Mouse (Mus musculus): ENCODE results near the gene Gpx2. TPM values are rescaled to one million over a fixed set of nuclear protein-coding genes. Genes with fewer than 3 reads are reported as not detected.
A peak's percentile ranks its signal among the peaks of the same experiment; 100 is the strongest.

Gene Gpx2
- total RNA-seq (2021): not detected
- long read RNA-seq, experiment 1: 0 reads
- long read RNA-seq, experiment 2: 0 reads

DNA sequence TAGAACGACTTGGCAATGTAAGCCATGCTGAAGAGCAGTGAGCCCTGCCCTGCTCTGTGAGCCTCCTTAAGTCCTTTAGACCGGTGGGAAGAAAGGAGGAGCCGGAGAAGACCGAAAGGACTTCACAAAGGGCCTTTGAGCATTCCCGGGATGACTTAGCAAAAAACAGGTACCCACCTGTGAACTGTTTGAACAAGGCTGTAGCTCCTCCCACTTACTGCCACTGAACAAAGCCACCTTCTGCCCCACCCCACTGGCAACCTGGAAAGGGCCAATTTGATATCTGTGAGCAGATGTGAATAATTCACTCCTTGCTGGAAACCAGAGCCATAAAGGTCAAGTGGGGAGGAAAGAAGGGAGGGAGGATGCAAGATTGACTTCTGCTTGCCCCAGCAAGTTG is at the start of gene Gpx2:
Gene Gpx2 (minus strand): TSS at position 205 of the 400 bp plus-strand sequence.
- intact Hi-C loops (cut with DNase I): no loop called here
- DNase-seq: no peak

DNA sequence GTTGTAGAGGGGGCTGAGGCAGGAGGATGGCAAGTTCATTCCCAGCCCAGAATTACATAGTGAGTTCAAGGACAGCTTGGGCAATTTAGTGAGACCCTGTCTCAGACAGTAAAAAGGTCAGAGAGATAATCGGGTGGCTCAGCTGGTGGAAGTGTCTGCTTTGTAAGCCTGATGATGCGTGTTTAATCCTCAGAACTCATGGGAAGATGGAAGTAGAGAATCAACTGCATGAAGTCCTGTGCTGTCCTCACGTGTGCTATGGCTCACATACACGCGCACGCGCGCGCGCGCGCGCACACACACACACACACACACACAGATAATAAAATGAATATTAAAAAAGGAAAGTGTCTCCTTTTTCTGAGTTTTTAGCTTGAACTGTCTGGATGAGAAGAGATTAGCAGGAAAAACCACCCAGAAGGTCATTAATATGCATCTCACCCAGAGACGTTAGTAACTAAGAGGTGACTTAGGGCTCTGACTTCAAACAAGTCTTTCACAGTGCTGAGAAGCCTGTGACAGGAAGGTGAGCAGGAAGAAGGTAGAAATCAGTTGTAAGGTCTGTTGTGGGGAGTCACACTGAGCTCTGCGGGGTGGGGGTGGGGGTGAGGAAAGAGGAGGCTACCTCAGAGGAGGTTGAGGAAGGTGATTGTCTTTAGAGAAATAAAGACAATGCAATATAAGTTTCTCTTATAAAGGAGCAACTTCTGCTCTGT is 49.1 kb upstream of the Gpx2 start:
- no peak for DNase-seq
- intact Hi-C loops (cut with DNase I): loop anchor here (5.0 kb wide), 1 partner anchor 118 kb away; the partner anchor contains the start of gene Max

DNA sequence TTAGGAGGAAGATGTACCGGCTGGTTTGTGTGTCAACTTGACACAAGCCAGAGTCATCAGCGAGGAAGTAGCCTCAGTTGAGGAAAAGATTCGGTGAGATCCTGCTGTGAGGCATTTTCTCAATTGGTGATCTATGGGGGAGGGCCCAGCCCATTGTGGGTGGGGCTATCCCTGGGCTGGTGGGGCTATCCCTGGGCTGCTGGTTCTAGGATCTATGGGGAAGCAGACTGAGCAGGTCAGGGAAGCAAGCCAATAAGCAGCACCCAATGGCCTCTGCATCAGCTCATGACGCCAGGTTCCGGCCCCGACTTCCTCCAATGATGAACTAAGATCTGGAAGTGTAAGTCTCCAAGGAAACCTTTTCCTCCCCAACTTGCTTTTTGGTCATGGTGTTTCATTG is 44.7 kb upstream of the Gpx2 start:
- DNase-seq: no peak
- intact Hi-C loops (cut with DNase I): loop anchor here (5.0 kb wide), 1 partner anchor 122 kb away; the partner anchor contains the start of gene Max

DNA sequence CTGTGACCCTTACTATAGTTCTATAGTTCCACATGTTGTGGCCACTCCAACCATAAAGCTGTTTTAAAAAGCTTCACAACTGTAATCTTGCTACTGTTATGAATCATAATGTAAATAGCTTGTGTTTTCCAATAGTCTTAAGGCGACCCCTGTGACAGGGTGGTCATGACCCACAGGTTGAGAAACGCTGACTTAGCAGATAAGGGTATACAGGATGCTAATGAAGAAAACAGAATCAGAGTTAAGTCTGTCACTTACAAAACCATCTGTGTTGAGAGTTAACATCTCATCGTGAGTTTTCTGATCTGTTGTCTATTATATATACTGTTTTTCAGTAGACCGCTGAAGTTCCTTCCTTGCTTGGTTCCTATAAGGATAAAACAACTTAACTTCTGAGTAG is 43.9 kb upstream of the Gpx2 start:
- intact Hi-C loops (cut with DNase I): loop anchor here (2.0 kb wide), 1 partner anchor 36 kb away; no protein-coding TSS in a partner anchor
- no peak for DNase-seq

DNA sequence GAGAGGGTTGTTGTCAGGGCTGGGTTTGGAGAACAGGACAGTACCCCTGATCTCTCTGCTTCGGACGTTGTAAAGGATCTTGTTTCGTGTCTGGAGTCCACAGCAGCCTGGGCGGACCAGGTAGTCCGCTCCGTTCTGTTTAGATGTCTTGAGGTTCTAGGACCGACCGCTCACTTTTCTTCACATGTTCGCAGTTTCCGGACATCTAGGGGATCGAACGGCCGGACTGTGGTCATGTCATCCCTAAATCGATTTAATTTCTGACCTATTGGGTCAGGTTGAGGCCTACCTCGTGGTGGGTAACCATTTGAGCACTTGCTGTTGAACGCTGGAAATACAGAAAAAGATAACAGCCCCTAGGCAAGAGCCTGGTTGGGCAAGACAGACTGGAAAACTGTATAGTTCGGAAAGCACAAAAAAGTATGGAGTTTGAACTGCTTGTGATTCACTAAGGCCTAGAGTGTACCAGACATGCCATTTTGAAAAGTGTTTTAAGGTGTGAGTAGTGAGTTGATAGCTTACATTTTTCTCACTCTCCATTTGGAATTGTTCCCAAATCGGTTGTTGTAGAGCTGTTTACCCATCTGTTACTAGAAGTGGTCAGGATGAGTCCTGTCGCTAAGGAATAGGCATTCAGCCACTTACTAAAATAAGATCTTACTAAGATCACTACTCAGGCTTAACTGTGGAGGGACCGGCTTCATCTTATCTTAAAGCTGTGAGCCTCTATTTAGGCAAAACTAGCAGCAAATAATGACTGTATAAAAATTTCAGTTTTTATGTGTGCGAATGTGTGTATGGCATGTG is 42.7 kb upstream of the Gpx2 start:
- intact Hi-C loops (cut with DNase I): loop anchor here (2.0 kb wide), 1 partner anchor 37 kb away; no protein-coding TSS in a partner anchor
- no peak for DNase-seq

DNA sequence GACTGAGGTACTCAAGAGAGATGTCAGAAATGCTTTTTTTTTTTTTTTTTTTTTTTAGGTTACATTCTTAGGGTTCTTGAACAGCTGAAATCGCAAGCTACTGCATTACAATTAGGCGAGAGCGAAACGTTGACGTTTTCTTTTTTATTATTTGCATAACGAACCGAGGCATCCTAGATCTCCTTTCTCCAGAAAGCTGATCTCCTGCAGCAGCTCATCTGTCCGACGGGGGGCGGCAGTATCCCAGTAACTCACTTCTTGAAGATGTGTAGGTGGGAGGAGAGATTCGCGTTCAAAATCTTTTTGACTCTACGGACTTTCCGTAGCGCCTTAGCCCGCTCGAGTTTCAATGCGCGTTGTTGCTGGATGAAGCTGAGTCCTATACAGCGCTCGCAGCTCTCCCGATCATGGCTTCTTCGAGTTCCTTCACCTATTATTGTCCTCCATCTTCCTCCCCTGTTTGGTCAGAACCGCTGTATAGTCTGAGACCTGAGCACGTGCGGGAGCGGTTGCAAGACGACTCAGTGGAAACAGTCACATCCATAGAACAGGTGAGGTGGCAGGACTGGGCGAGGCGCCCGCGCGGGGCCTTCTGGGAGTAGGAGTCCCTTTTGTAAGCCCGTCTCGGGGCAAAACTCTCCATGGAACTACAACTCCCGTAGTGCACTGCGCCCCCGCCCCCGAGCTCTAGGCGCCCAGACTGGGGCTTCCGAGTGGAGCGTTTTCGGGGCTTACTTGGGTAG is 41.9 kb upstream of the Gpx2 start:
- DNase-seq: peak; percentile 98 to 99
- intact Hi-C loops (cut with DNase I): no loop called here

DNA sequence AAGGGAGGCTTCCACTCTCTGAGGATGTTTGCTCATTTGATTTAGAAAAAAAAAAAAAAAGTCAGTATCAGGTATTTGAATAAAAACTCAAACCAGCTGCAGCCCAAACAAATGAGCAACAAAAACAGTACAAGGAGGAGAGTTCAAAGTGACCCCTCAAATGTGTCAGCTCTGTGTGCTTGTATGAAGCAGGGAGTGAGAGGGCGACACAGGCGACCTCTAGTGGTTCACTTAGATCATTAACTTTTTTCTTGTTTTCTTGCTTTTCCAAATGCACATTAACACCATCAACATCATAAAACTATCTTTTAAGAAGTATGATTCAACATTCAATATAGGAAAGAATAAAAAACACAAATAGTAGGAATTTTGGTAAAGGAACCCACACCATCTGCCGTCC is 37.4 kb upstream of the Gpx2 start:
- intact Hi-C loops (cut with DNase I): no loop called here

DNA sequence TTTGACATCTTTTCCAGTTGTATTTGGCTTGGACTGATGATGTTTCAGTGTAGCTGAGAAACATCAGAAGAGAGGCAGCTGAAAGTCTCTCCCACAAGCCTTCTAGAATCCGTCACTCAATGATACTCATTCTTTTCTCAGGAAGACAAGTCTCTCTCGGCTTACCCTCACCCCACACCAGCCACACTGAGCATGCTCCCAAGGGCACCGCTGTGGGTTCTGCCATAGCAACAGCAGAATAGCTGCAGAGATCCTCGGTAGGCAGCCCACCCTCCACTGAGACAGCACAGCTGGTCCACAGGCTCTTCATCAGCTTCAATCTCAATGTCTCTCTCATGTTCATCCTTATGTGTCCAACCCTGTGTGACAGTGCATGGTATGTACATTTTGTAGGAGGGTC is 29.9 kb upstream of the Gpx2 start:
- DNase-seq: no peak
- intact Hi-C loops (cut with DNase I): no loop called here

More for the DNA sequence above, 37.4 kb upstream of the Gpx2 start:
- DNase-seq: no peak

DNA sequence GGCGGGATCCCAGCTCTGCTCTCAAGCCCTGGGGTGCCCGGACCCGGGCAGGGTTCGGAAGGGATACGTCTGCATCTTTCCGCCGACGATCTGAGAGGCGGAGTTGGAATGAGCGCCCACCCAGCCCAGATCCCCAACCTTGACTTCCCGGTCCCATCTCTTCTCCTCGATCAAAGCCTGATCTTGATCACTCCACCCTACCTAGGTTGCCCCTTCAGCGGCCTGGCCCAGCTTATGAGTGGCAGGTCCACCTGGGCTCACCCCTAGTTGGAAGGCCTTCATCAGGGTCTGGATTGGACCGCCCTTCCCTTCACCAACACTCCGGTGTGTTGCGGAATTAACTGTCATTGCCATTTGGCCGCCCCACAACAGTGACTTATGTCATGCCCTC is 27.3 kb upstream of the Gpx2 start, which contains the start of gene Rab15:
Gene Rab15 (minus strand): TSS at position 258 of the 391 bp plus-strand sequence.
- DNase-seq: no peak
- intact Hi-C loops (cut with DNase I): no loop called here

DNA sequence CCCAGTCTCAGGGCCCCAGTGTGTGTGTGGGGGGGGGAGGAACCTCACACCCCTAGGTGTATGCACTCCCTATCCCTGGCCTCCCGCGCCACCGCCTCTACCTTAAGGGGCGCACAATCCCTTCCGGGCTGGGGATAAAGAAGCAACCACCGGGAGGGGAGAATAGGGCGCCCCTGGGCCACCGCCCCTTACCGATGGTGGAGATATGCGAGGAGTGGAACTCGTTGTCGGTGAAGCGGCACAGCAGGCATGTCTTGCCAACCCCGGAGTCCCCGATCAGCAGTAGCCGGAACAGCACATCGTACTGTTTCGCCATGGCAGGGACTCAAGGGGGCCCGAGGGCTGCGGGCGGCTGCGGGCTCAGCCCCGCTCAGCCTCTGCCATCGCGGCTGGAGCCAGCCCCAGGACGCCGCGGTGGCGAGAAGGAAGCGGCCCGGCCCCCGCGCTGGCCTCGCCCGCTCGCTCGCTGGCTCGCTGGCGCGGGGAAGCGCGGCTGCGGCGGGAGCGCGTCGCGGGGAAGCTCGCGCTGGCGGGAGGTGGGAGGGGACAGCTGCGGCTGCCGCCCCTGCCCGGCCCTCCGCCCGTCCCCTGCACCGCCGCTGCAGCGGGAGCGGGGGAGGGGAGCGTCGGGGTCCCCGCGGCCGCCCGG is 26.8 kb upstream of the Gpx2 start:
- intact Hi-C loops (cut with DNase I): no loop called here
- DNase-seq: no peak

DNA sequence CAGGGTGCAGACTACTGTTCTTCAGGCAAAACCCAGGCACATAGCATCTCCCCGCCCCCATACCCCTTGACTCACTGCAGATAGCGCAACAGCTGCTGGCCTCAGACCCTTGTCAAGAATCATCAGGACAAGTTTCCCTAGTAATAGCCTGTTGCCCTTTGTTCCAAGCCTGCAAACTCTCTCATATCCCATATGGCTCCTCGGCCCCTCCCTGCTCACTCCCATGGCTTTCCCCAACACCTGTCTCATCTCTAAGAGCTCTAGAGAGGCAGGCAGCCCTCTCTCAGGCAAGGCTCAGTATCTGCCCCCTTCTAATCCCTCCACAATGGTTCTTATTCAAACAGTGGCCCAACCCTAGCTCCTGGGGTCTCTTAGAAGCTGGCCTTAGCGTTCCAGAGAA is 25.3 kb upstream of the Gpx2 start:
- no peak for DNase-seq
- intact Hi-C loops (cut with DNase I): no loop called here

DNA sequence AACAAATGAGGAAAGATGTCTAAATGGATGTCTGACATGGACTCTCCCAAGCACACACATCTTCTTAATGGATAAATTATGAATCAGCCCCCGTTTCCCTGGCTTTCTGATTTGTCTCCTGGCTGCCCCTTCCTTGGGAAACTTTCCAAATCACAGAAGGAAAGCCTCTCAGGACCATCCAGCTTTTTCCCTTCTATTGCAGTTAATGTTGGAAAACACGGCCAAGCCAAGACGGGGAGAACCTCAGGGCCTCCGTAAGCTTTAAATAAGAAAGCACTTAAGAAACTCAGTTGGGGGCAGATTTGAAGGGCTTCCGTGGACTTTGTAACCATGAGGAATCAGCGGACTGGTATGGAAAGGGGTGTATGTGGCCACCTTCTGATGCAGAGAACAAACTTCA is 24.5 kb upstream of the Gpx2 start:
- DNase-seq: no peak
- intact Hi-C loops (cut with DNase I): no loop called here

DNA sequence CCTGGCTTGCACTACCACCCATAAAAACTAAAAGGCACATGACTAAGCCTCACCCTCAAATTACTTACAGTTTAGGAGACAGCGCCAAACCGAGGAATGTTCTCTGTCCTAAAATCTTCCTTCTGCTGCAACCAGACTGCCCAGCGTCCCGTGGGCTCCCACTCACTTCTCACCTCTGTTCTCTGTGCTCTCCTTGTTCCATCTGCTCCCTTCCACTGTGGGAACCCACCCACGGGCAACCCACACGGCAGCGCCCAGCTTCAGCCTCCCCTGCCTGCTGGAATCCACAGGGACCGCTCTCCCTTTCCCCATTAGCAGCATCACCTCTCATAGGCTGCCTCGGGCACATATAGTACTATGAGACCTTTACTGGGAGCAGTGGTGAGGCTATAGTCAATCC is 23.6 kb upstream of the Gpx2 start:
- intact Hi-C loops (cut with DNase I): no loop called here
- DNase-seq: no peak

DNA sequence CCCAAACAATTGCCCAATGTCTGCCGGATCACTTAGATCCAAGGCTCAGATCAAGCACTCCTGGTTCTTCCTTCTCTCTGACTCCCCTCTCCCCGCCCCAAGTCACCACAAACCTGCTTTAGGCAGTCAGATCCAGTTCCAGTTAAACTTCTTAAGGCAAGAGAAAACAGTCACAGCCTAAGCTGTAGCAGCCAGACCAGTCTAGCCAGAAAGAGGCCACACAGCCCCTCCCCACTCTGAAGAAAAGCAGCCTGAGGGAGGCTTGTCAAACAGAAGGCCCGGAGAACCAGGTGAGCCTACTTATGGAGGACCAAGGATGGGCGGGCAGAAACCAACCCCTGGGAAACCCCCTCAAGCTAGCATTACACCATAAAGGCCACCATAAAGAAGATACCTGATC is 22.8 kb upstream of the Gpx2 start:
- no peak for DNase-seq
- intact Hi-C loops (cut with DNase I): no loop called here

DNA sequence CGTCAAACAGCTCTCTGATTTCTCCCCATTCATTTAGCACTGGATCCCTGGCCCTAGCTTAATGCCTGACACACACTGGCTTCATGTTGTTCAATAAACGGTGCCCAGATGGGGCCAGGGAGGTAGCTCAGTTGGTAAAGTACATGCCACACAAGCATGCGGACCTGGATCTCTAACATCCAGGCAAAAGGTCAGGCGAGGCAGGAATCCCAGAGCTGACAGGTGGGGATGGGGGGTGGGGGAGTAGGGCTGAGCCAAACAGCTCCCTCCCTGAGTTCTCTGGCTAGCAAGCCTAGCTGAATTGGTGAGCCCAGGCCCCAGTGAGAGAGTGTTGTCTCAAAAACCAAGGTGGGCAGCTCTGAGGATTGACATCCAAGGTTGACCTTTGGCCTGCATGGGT is 21.8 kb upstream of the Gpx2 start:
- intact Hi-C loops (cut with DNase I): no loop called here
- no peak for DNase-seq

DNA sequence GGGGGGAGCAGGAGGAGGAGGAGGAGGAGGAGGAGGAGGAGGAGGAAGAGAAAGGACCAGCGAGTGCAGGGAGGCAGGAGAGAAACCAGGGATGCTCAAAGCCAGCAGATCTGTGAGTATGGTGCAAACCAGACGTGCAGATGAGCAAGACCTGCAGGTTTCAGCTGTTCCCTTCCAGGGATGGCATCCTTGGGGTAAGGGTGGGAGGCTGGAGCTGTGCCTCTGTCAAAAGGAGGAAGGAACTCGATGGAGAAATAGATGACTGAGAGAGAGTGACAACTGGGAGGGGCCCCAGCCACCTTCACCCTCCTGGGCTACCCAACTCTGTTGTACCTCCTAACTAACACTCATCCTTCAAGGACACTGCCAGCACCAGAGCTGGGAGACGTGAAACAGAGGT is 21.4 kb upstream of the Gpx2 start:
- intact Hi-C loops (cut with DNase I): no loop called here
- DNase-seq: no peak

DNA sequence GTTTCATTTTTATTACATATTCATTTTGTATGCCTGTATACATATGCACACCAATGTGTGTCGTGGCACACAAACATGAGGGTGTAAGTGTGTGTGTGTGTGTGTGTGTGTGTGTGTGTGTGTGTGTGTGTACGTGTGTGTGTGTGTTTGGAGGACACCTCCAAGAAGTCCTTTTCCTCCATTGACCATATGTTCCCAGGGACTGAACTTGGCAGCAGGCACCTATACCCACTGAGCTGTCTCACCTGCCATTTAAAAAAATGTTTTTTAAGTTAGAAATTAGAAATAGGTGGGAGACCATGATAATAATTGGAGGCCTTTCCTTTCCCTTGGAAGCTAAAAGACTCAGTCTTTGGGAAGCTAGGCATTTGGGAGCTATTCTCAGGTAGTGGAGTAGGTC is 18.8 kb upstream of the Gpx2 start:
- no peak for DNase-seq
- intact Hi-C loops (cut with DNase I): no loop called here

DNA sequence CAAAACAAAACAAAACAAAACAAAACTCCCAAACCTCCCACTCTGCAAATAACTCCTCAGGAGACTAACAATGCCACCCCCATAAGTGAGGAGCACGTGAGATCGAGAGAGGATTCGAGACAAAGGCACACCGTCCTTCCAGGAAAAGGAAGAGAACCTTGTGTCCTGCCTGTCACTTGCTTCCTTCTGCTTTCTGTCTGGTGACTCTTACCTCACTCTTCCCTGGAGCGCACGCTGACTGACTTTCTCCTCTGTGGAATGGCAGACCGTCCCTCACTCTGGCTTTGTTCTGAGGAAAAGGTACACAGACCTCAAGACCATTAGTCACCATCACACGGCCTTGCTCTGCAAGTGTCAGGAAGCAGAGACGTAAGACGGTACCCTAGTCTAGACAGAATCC is 18.2 kb upstream of the Gpx2 start:
- DNase-seq: no peak
- intact Hi-C loops (cut with DNase I): no loop called here

DNA sequence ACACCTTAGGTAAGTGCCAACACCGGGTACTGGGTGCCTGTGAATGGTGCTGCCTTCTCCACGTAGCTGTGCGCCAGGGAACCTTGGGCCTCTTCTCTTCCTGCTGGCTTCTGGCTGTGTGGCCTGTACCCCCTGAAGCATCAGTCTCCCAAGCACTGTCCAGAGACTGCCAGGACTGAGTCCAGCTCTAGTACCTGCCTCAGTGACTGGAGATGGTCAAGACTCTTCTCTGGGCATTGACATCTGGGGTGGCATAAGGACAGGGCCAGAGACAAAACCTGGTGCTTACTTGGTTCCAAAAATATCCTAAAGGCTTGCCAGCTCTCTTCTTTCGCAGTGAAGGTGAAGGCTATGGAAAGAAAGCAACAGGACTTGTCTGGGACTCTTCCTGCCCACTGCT is 15.7 kb upstream of the Gpx2 start:
- intact Hi-C loops (cut with DNase I): no loop called here

DNA sequence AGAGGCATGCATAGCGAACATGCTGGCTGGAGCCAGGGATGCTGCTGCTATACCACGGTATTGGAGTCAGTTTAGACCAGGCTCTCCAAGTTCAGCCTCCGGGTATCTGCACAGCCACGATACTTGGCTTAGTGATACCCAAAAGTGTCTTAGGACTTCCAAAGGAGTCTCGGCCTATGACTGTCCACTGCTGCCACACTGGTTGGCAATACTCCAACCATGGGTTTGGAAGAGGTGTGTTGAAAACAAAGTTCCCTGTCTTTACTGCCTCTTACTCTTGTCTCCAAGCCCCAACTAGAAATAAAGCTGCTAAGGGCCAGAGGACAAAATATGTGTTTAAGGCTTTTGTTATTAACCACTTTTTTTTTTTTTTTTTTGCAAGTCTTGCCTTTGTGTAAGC is 15.1 kb upstream of the Gpx2 start:
- intact Hi-C loops (cut with DNase I): no loop called here
- no peak for DNase-seq

More for the DNA sequence above, 15.7 kb upstream of the Gpx2 start:
- DNase-seq: no peak

DNA sequence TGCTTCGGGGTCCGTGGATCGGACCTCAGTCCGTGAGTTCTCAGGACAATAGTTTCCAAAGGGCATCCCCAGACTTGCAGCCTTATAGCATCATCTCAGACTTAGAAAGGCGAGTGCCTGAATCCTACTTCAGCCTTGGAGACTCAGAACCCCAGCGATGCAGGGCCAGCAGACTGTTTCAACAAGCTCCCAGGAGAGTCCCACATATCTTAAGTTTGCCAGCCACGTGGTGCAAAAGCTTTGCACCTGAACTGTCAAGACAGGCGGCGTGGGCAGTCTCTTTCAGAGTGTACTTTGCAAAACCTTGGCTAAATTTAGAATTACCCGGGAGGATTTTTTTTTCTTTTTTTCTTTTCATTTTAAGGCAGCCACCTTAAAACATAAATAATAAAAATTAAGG is 12.4 kb upstream of the Gpx2 start:
- DNase-seq: no peak
- intact Hi-C loops (cut with DNase I): no loop called here

Measured in gastrocnemius, postnatal 36 days (tissue).